Mouse (Mus musculus) heart, postnatal 0 days (tissue): ENCODE results near the gene Poll.

Source experiments
- CTCF ChIP-seq: IDR thresholded peaks from 2 replicates; pipeline ENCODE4 v1.5.1; 2016; ENCODE audit warnings: antibody characterized with exemption, control low read depth, low read depth
- EP300 ChIP-seq: IDR thresholded peaks from 2 replicates; pipeline ENCODE4 v1.6.1; 2016; ENCODE audit warnings: antibody characterized with exemption, low read depth

DNA sequence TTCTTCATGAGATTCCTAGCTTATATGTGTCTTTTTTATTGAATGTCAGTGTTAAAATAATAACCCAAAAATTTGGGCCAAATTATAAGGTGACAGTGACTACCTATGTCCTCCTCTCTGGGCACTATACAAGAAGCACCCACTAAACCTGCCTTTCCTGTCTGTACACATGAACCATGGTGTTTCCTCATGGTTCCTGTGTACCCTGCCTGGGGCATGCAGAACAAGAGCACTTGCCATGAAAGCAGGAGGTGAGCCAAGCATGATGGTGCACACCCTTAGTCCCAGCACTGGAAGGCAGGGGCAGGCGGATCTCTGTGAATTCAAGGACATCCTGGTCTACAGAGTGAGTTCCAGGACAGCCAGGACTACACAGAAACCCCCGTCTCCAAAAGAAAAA lies 45.0 kb downstream of the Poll start:
- no peak for TF ChIP-seq CTCF
- no peak for TF ChIP-seq EP300
